Mouse (Mus musculus) frontal cortex, postnatal 36 days (tissue): ENCODE data around the gene Gadd45a.

ENCODE experiments used
- DNase-seq, 2 experiments: peaks; one replicate each; pipeline ENCODE4 v3.0.0; 2022; ENCODE audit warnings: low spot score in 2 of 2

Gadd45a gene

DNA sequence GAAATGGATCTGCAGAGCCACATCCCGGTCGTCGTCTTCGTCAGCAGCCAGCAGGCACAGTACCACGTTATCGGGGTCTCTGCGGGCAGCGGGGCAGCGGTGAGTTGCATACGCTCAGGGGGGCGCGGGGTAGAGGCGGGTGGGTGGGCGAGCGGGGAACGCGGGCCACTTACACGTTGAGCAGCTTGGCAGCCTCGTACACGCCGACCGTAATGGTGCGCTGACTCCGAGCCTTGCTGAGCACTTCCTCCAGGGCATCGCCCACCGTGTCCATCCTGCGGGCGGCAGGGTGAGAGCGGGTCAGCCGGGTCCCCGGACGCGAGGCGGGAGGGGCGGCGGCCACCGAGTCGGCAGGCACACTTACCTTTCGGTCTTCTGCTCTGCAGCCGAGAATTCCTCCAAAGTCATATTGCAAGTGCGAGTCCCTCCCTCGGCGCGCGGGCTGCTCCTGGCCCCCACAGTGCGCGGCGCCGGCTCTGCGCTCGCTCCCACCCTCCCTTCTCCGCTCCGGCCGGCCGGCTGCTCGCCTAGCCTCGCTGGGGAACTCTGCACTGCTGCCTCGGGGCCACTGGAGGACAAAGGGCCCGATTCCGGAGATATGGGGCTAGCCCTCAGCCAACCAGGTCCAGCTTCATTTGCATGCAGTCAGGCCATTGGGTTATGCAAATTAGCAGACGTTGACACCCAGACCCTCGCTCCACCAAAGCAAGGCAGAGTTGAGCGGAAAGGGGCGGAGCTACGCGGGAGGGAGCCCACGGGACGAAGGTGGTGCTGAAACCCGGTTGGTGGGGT lies at the start of gene Gadd45a:
Gene Gadd45a, minus strand, starts transcription at position 621 of the 792 bp plus-strand sequence.
- peak; percentile 89 to 90 for DNase-seq

- no peak for DNase-seq
Measured at GRCm38 (mm10) chr6:67085850-67086437, 48.7 kb upstream of the Gadd45a start.

DNA sequence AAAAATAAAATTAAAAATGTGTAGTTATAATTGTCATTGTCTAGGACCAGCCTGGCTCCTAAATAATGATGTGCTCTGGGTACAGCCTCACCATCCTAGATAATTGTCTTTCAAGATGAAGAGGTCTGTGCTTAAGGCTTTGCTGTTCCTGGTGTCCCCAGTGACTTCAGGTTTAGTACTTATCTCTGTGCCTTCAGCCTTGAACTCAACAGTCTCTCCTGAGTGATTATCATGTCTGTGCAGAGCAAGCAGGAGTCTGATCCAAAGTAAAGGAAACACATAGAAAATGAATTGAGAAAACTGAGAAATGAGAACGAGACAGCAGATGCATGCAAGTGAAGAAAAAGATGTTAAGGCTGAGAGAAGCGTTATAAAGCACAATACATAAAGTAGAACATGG lies 47.2 kb upstream of the Gadd45a start:
- no peak for DNase-seq

- no peak for DNase-seq
Measured at GRCm38 (mm10) chr6:67081141-67081540, 43.9 kb upstream of the Gadd45a start.

GRCm38 (mm10) chr6:67078076-67078475 lies 40.8 kb upstream of the Gadd45a start:
- no peak for DNase-seq

- no peak for DNase-seq
Measured at GRCm38 (mm10) chr6:67077477-67077876, 40.2 kb upstream of the Gadd45a start.

- no peak for DNase-seq
Measured at GRCm38 (mm10) chr6:67076348-67076747, 39.1 kb upstream of the Gadd45a start.

DNA sequence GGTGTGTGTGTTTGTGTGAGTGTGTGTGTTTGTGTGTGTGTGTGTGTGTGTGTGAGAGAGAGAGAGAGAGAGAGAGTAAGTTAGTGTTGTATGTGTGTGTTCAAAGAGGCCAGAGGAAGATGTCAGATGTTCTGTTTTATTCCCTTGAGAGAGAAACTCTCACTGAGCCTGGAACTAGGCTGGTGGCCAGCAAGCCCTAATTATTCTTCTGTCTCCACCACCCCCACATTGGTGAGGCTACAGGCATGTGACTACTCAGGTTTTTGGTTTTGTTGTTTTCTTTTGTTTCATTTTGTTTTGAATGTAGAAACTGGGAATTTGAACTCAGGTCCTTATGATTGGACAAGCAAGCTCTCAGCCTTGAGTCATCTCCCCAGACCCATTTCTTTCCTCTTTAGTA lies 37.6 kb upstream of the Gadd45a start:
- no peak for DNase-seq

GRCm38 (mm10) chr6:67073929-67074328 lies 36.7 kb upstream of the Gadd45a start:
- no peak for DNase-seq

DNA sequence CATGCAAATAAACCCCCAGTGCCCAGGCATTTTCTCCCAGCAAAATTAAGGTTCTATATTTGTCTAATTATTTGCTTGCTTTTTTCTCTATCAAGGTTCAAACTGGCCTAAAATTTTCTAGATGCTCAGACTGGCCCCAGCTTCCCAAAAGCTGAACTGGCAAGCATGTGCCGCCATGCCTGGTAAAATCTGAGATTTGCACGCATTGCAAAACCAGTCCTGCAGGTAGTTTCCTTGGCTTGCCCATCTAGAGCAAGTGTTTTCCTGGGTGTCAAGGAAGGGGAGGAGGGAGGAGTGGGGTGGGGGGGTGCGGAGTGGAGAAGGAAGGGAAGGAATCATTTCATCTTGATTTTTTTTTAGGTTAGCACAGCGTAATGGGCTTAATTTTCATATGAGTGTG lies 36.2 kb upstream of the Gadd45a start:
- no peak for DNase-seq

- no peak for DNase-seq
Measured at GRCm38 (mm10) chr6:67071615-67072014, 34.4 kb upstream of the Gadd45a start.

GRCm38 (mm10) chr6:67069800-67070315 lies 32.6 kb upstream of the Gadd45a start:
- peak in 1 of 2 experiments; percentile 3 for DNase-seq

- no peak for DNase-seq
Measured at GRCm38 (mm10) chr6:67069219-67069762, 32.0 kb upstream of the Gadd45a start.

DNA sequence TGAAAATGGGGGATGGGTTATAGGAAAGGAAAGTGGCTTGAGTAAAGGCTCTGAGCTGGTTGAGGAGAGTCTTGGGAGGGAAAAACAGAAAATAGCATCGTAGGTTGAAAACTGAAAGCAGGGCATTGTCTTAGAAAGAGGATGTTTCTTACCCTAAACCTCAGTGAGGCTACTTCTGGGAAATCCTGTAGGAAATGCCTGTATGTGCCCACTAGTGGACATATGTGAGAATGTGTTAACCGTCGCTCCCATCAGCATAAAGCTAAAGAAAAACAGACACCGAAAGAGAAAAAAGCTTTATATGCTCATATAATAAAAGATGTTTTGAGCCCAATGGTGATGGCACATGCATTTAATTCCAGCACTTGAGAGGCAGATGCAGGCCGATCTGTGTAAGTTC lies 22.8 kb upstream of the Gadd45a start:
- no peak for DNase-seq

GRCm38 (mm10) chr6:67057991-67058696 lies 20.9 kb upstream of the Gadd45a start:
- no peak for DNase-seq

- no peak for DNase-seq
Measured at GRCm38 (mm10) chr6:67057574-67057973, 20.3 kb upstream of the Gadd45a start.

GRCm38 (mm10) chr6:67056889-67057564 lies 19.8 kb upstream of the Gadd45a start:
- no peak for DNase-seq

- DNase-seq: no peak
Measured at GRCm38 (mm10) chr6:67056108-67056888, 19.0 kb upstream of the Gadd45a start.

DNA sequence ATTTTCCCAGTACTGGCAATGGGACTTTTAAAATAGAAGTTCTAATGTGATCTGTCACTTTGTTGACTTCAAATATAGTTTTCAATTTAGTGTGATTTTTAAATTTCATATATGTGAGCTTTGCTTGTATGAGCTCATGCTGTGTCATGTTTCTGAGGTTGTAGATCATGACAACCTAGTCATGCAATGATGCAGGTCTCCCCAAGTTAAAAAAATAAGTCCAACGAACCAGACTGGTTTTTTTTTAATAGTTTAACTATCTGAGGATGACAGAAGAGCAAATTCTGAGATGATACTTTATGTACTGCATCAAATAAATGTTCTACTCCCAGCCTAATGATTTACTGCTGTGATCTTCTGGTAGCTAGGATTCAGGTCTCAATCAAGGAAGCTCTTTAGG lies 12.8 kb upstream of the Gadd45a start:
- DNase-seq: no peak

- no peak for DNase-seq
Measured at GRCm38 (mm10) chr6:67049695-67050038, 12.4 kb upstream of the Gadd45a start.
